ENCODE assay signal across 16 mouse cellular contexts in the genomic region with DNA sequence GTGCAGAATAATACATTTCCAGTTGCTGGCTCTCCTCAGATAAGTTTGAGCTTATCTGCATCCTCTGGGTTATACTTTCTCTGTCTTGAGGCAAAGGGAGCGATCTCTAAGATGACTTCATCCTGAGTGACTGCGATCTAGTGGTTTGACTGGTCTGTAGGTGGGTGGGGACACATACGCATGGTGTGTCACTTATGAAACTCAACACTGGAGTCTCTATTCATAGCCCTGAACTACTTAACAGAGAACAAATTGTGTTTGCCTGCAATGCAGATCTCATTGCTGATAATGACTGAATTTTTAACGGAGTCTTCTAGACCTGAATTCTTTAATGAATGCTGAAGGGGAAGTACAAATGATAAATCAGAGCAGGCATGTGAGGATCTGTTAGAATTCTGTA.
"Had no signal": no experiment of that assay in that cellular context is flagged by ENCODE, and none has a peak within 500 bp of the region (broad histone marks: within the 10 kb centered on the region; RNA-seq: fewer than 3 reads in every experiment).

No protein-coding gene starts in this region.

- H3K4me3 ChIP-seq: left cerebral cortex, adult 2 months; limb, embryonic 15.5 days; liver, embryonic 12.5 days; lung, embryonic 15.5 days; megakaryocyte, embryonic 14.5 days; midbrain, embryonic 12.5 days; neural tube, embryonic 15.5 days had no signal

- H3K27me3 ChIP-seq: limb, embryonic 15.5 days; liver, embryonic 12.5 days; lung, embryonic 15.5 days; midbrain, embryonic 12.5 days; neural tube, embryonic 15.5 days had no signal

- H3K4me2 ChIP-seq: limb, embryonic 15.5 days; liver, embryonic 12.5 days; lung, embryonic 15.5 days; midbrain, embryonic 12.5 days; neural tube, embryonic 15.5 days had no signal

- DNase-seq: kidney, adult 8-10 months; kidney, postnatal 36 days; lung, postnatal 14 days; right cerebral cortex, postnatal 4 days; spleen, adult 18-20 months; thymus, postnatal 36 days had no signal

- H3K27ac ChIP-seq: kidney, postnatal 0 days; left cerebral cortex, adult 2 months; limb, embryonic 15.5 days; liver, embryonic 12.5 days; lung, embryonic 15.5 days; macrophage; midbrain, embryonic 12.5 days; neural tube, embryonic 15.5 days had no signal

- H3K4me1 ChIP-seq: liver, embryonic 12.5 days; neural tube, embryonic 15.5 days had no signal

- H3K36me3 ChIP-seq: limb, embryonic 15.5 days; liver, embryonic 12.5 days; lung, embryonic 15.5 days; midbrain, embryonic 12.5 days; neural tube, embryonic 15.5 days had no signal

- ATAC-seq: liver, embryonic 12.5 days; midbrain, embryonic 16.5 days had no signal

- H3K9me3 ChIP-seq: limb, embryonic 15.5 days; liver, embryonic 12.5 days; lung, embryonic 15.5 days; megakaryocyte, embryonic 14.5 days; midbrain, embryonic 12.5 days; neural tube, embryonic 15.5 days had no signal

- H3K9ac ChIP-seq: limb, embryonic 15.5 days; liver, embryonic 12.5 days; lung, embryonic 15.5 days; midbrain, embryonic 12.5 days; neural tube, embryonic 15.5 days had no signal
